Mouse (Mus musculus) C2C12 (cell line): ENCODE data around the gene Olfr666. TPM values are rescaled to one million over a fixed set of nuclear protein-coding genes. Genes with fewer than 3 reads are reported as not detected.
A peak's percentile ranks its signal among the peaks of the same experiment; 100 is the strongest.

Source experiments
- H3K27me3 ChIP-seq: one replicate; pipeline ENCODE4 v1.6.1; 2011; ENCODE audit not compliant: control insufficient read depth, insufficient read depth, insufficient read length
- H3K36me3 ChIP-seq: one replicate; pipeline ENCODE4 v1.6.1; 2011; ENCODE audit not compliant: control insufficient read depth, insufficient read depth
- H3K4me3 ChIP-seq: one replicate; pipeline ENCODE4 v1.5.1; 2011; ENCODE audit warnings: mild to moderate bottlenecking, control low read depth; ENCODE audit not compliant: poor library complexity, insufficient read depth, severe bottlenecking
- H3K79me2 ChIP-seq: one replicate; pipeline ENCODE4 v1.6.1; 2011; ENCODE audit not compliant: control insufficient read depth, insufficient read depth
- H3K79me3 ChIP-seq: one replicate; pipeline ENCODE4 v1.6.1; 2011; ENCODE audit warnings: low read depth, control low read depth
- H3ac ChIP-seq: one replicate; pipeline ENCODE3; 2011; ENCODE audit warnings: low read depth; ENCODE audit not compliant: control insufficient read depth, insufficient read length
- CEBPB ChIP-seq: IDR thresholded peaks from one replicate; pipeline ENCODE4 v1.6.1; 2011; ENCODE audit warnings: low read depth, mild to moderate bottlenecking, control low read depth, moderate library complexity
- CTCF ChIP-seq: IDR thresholded peaks from one replicate; pipeline ENCODE4 v1.5.1; 2011; ENCODE audit not compliant: control insufficient read depth, insufficient read depth, insufficient read length
- FOSL1 ChIP-seq: IDR thresholded peaks from one replicate; pipeline ENCODE4 v1.8.0; 2011; ENCODE audit warnings: mild to moderate bottlenecking, low read length; ENCODE audit not compliant: poor library complexity, insufficient read depth, severe bottlenecking
- MAX ChIP-seq: IDR thresholded peaks from one replicate; pipeline ENCODE4 v1.6.1; 2011; ENCODE audit warnings: mild to moderate bottlenecking, control low read depth
- MYOD1 ChIP-seq: IDR thresholded peaks from one replicate; pipeline ENCODE4 v1.6.1; 2011; ENCODE audit warnings: low read depth; ENCODE audit not compliant: control insufficient read depth, insufficient read length
- MYOG ChIP-seq: IDR thresholded peaks from one replicate; pipeline ENCODE4 v1.6.1; 2011; ENCODE audit not compliant: control insufficient read depth, insufficient read length; ENCODE audit errors: extremely low read depth
- USF1 ChIP-seq: IDR thresholded peaks from one replicate; pipeline ENCODE4 v1.6.1; 2011; ENCODE audit warnings: low read depth, mild to moderate bottlenecking, control low read depth, moderate library complexity
- long read RNA-seq, 2 experiments: library from polyadenylated mRNA; unstranded; transcript quantifications; one replicate each; pipeline ENCODE4 v2.0.0; 2019 to 2020
- polyA plus RNA-seq: library from polyadenylated mRNA; unstranded; fragments of >200 nt; fragmentation: generic; extraction: Trizol; gene quantifications from one replicate; pipeline ENCODE4 v1.2.1, GENCODE M21; 2012; ENCODE audit warnings: missing spikeins

The Olfr666 gene
- not detected for polyA plus RNA-seq
- long read RNA-seq, experiment 1 = 0 reads
- long read RNA-seq, experiment 2 = 0 reads

DNA sequence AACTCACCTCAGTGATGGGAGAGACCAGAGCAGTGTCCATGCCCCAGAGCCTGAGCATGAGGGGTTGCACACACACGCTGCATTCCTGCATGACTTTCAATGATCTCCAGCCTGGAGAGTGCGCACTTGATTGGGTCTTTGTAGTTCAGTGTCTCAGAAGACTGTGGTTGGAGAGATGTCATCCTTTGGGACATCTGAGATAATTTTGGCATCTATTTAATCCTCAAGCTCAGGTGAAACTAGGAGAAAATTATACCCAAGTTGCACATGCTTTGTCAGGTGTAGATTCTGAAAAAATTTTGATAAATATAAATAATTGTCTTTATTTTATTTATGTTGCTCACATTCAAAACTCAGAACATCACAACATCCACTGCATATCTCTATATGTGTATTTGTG, at the start of gene Olfr666:
Gene Olfr666, minus strand, starts transcription at position 101 of the 400 bp plus-strand sequence.
- TF ChIP-seq CTCF = no peak
- no peak for TF ChIP-seq USF1
- TF ChIP-seq MYOG = no peak
- TF ChIP-seq CEBPB = no peak
- no peak for TF ChIP-seq MYOD1
- no peak for TF ChIP-seq FOSL1
- TF ChIP-seq MAX = no peak
- no peak within 1 kb of the TSS for H3K4me3 ChIP-seq
- no peaks in the 10 kb centered on the region for H3K27me3 ChIP-seq
- no peaks in the 10 kb centered on the region for H3K79me3 ChIP-seq
- no peaks in the 10 kb centered on the region for H3K79me2 ChIP-seq
- H3K36me3 ChIP-seq = no peaks in the 10 kb centered on the region
- H3ac ChIP-seq = no peak within 1 kb of the TSS

DNA sequence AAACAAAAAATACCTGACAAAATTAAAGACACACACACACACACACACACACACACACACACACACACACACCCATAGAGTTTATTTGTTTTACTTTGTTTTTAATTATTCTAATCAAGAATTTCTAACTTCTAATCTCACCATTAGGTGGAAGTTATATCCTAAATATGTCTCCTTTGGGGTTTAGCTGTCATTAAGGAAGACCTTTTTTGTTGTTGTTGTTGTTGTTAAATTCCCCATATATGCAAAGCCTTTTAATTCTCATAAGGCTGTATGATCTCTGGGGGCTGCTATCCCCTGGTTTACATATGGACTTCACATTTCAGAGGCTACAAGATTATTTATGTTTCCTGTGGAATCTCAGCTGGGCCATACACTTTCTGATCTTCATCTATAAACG, 38.2 kb upstream of the Olfr666 start, which contains the start of gene Olfr669:
Gene Olfr669, plus strand, starts transcription at position 301 of the 400 bp plus-strand sequence.
- Histone ChIP-seq H3K79me3 (no peaks in the 10 kb centered on the region), H3ac (no peak within 1 kb of the TSS), H3K27me3 (no peaks in the 10 kb centered on the region), H3K79me2 (no peaks in the 10 kb centered on the region), H3K4me3 (no peak within 1 kb of the TSS), H3K36me3 (no peaks in the 10 kb centered on the region)
- TF ChIP-seq USF1 (no peak), FOSL1 (no peak), CEBPB (no peak), MAX (no peak), MYOD1 (no peak)

DNA sequence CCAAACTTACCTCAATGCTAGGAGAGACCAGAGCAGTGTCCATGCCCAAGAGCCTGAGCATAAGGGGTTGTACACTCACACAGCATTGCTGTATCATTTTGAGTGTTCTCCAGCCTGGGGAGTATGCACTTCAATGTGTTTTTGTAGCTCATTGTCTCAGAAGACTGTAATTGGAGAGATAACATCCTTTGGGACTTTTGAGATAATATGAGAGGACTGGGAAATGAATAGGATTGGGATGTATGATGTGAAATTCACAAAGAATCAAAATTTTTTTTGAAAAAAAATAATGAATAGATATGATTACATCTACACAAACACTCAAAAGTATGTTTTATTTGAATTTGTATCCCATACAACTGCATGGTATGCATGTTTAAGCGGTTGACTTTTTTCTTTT, 32.2 kb upstream of the Olfr666 start, which contains the start of gene Olfr668:
Gene Olfr668, minus strand, starts transcription at position 101 of the 400 bp plus-strand sequence.
- no peaks in the 10 kb centered on the region for H3K27me3 ChIP-seq
- no peak for TF ChIP-seq FOSL1
- TF ChIP-seq MYOG = no peak
- no peak for TF ChIP-seq MAX
- no peak for TF ChIP-seq MYOD1
- no peak for TF ChIP-seq USF1
- no peak within 1 kb of the TSS for H3ac ChIP-seq
- no peaks in the 10 kb centered on the region for H3K79me2 ChIP-seq
- no peaks in the 10 kb centered on the region for H3K79me3 ChIP-seq
- H3K36me3 ChIP-seq = no peaks in the 10 kb centered on the region
- no peak within 1 kb of the TSS for H3K4me3 ChIP-seq

- no peaks in the 10 kb centered on the region for H3K79me2 ChIP-seq
- no peaks in the 10 kb centered on the region for H3K27me3 ChIP-seq
- TF ChIP-seq FOSL1 = no peak
- no peak for TF ChIP-seq MYOG
- no peak for TF ChIP-seq CTCF
- TF ChIP-seq MYOD1 = no peak
- TF ChIP-seq MAX = no peak
- no peak for TF ChIP-seq CEBPB
- TF ChIP-seq USF1 = no peak
- no peaks in the 10 kb centered on the region for H3K79me3 ChIP-seq
- H3ac ChIP-seq = no peak within 1 kb of the TSS
- H3K4me3 ChIP-seq = no peak within 1 kb of the TSS
- H3K36me3 ChIP-seq = no peaks in the 10 kb centered on the region
These were observed 25.6 kb upstream of the Olfr666 start, which contains the start of gene Olfr667 for GRCm38 (mm10) chr7:104921382-104921781. Olfr667 (minus strand) TSS chr7:104921482.

GRCm38 (mm10) chr7:104877731-104878130, 18.0 kb downstream of the Olfr666 start, which contains the start of gene Olfr665:
Olfr665 (plus strand) TSS chr7:104878031.
- Histone ChIP-seq H3K36me3 (no peaks in the 10 kb centered on the region), H3K79me2 (no peaks in the 10 kb centered on the region), H3K79me3 (no peaks in the 10 kb centered on the region), H3ac (no peak within 1 kb of the TSS), H3K4me3 (no peak within 1 kb of the TSS), H3K27me3 (no peaks in the 10 kb centered on the region)
- no peak for TF ChIP-seq FOSL1
- TF ChIP-seq MAX = no peak
- TF ChIP-seq CEBPB = no peak
- TF ChIP-seq MYOD1 = no peak
- no peak for TF ChIP-seq MYOG
- TF ChIP-seq USF1 = no peak
- TF ChIP-seq CTCF = no peak

GRCm38 (mm10) chr7:104861381-104861780, 34.4 kb downstream of the Olfr666 start:
- H3K79me2 ChIP-seq = no peaks in the 10 kb centered on the region
- no peaks in the 10 kb centered on the region for H3K27me3 ChIP-seq
- TF ChIP-seq USF1 (no peak), MAX (no peak), CEBPB (peak; percentile 69), MYOD1 (no peak), FOSL1 (no peak)
- no peak overlapping the region for H3ac ChIP-seq
- no peaks in the 10 kb centered on the region for H3K79me3 ChIP-seq
- no peak overlapping the region for H3K4me3 ChIP-seq
- H3K36me3 ChIP-seq = no peaks in the 10 kb centered on the region
